Mouse (Mus musculus) layer of hippocampus, adult 8-10 months (tissue): ENCODE measurements around the gene Ep300. TPM values are rescaled to one million over a fixed set of nuclear protein-coding genes. Genes with fewer than 3 reads are reported as not detected.
"Not testable (repeated sequence)": the region's sequence is repeated elsewhere in the genome, so short reads cannot be mapped to it uniquely, and the experiment has no call there.

Experiments
- DNase-seq, 2 experiments: peaks; one replicate each; pipeline ENCODE4 v3.0.0; 2022; ENCODE audit warnings: low spot score in 2 of 2
- microRNA-seq, 2 experiments: library from miRNA; unstranded; fragments of <30 nt; microRNA quantifications; one replicate each; pipeline ENCODE4 v1.2.0; 2022
- total RNA-seq, 4 experiments: library from RNA; stranded (reverse); gene quantifications; 2 replicates each; pipeline ENCODE4 v1.2.4; 2022

Ep300 gene
- total RNA-seq, 4 experiments from 2014 or later = 64.5 to 80.0 (median 74.6) TPM

GRCm38 (mm10) chr15:81700601-81701000, 115.5 kb downstream of the Ep300 start:
- no peak for DNase-seq

GRCm38 (mm10) chr15:81701350-81701749, 116.2 kb downstream of the Ep300 start:
- DNase-seq = not testable (repeated sequence)

Small RNAs within 50 kb of the gene (microRNA-seq; reads per million reads assigned to microRNA genes)
- gene Gm23880 = 0 to 0.51 reads per million in 2 experiments

Other genes with a start within 250 kb of the Ep300 start
- gene Slc25a17, start 224.5 kb upstream of the Ep300 start, total RNA-seq = 10 to 100 TPM; 40.9 to 46.8 (median 42.9) TPM
- gene St13, start 185.3 kb upstream of the Ep300 start, total RNA-seq = 100 to 1,000 TPM; 158 to 183 (median 171) TPM
- 10 to 100 TPM; 15.5 to 19.3 (median 18.1) TPM for gene Xpnpep3, start 185.2 kb upstream of the Ep300 start, total RNA-seq
- gene Dnajb7, start 177.1 kb upstream of the Ep300 start, total RNA-seq = not detected
- gene Rbx1, start 119.1 kb upstream of the Ep300 start, total RNA-seq = 100 to 1,000 TPM; 129 to 138 (median 132) TPM
- gene L3mbtl2, start 78.5 kb downstream of the Ep300 start, total RNA-seq = 10 to 100 TPM; 40.6 to 47.3 (median 43.7) TPM
- 10 to 100 TPM in 3 of 4 experiments, 1 to 10 TPM in 1; 9.9 to 14.4 (median 10.6) TPM for gene Chadl, start 111.9 kb downstream of the Ep300 start, total RNA-seq
- 100 to 1,000 TPM; 123 to 147 (median 135) TPM for gene Zc3h7b, start 159.7 kb downstream of the Ep300 start, total RNA-seq
- 100 to 1,000 TPM; 157 to 176 (median 168) TPM for gene Rangap1, start 160.2 kb downstream of the Ep300 start, total RNA-seq
- 100 to 1,000 TPM; 227 to 350 (median 284) TPM for gene Tef, start 217.1 kb downstream of the Ep300 start, total RNA-seq